Comparison of ENCODE assay signal across 8 mouse cellular contexts in genomic region chr11:116532810-116533338, GRCm38 (mm10). TPM values are rescaled to one million over a fixed set of nuclear protein-coding genes. Genes with fewer than 3 reads are reported as not detected.
DNase-seq lines count a peak whose midpoint lies in the region; ATAC-seq and TF ChIP-seq lines count a peak whose summit lies in the region.

No protein-coding gene starts in this region.

- no peak for TF ChIP-seq CTCF in ES-Bruce4 (IDR thresholded peaks at IDR 0.05; ENCODE audit: low read depth, low read length)

- peak; percentile 56 for ATAC-seq in erythroid progenitor cell, adult 5-6 weeks (replicated peaks; ENCODE audit: low FRiP score, poor library complexity, severe bottlenecking)
- ATAC-seq in heart, embryonic 16.5 days (replicated peaks; ENCODE audit: extremely low read depth, insufficient read depth, low FRiP score), result peak; percentile 50

- H3K9ac ChIP-seq in ES-Bruce4 (ENCODE audit: low read depth, poor library complexity, severe bottlenecking), result peak overlapping the region; percentile 51
- peak overlapping the region; percentile 54 for H3K9ac ChIP-seq in heart, embryonic 16.5 days (ENCODE audit: low read length)

- TF ChIP-seq EP300 in ES-Bruce4 (IDR thresholded peaks at IDR 0.05; ENCODE audit: insufficient read depth, low read depth, low read length), result no peak

- DNase-seq in adrenal gland, postnatal 10 days, result peak; percentile 74
- peak; percentile 89 for DNase-seq in kidney, postnatal 10 days
- DNase-seq in lung, postnatal 4 days, result peak; percentile 83 to 89
- DNase-seq in spleen, postnatal 10 days (ENCODE audit: low spot score in 2 of 2), result peak; percentile 84 to 91
- DNase-seq in right cerebral cortex, postnatal 14 days, result no peak

- TF ChIP-seq POLR2A in ES-Bruce4 (IDR thresholded peaks at IDR 0.05; ENCODE audit: insufficient read depth, low read length), result no peak

- under 1% methylated on average over 50 of the region's 50 CpGs for WGBS in heart, embryonic 16.5 days

- no peaks in the 10 kb centered on the region for H3K36me3 ChIP-seq in ES-Bruce4 (ENCODE audit: control insufficient read depth, insufficient read depth, low read length, poor library complexity, severe bottlenecking)
- H3K36me3 ChIP-seq in heart, embryonic 16.5 days (ENCODE audit: control insufficient read depth, insufficient read depth), result no peaks in the 10 kb centered on the region

- peaks cover 15% of the 10 kb centered on the region for H3K27me3 ChIP-seq in ES-Bruce4 (ENCODE audit: control insufficient read depth, insufficient read depth, low read length, poor library complexity, severe bottlenecking)
- H3K27me3 ChIP-seq in heart, embryonic 16.5 days (ENCODE audit: control insufficient read depth, insufficient read depth, low read length), result peaks cover 31% of the 10 kb centered on the region

- no peak overlapping the region for H3K27ac ChIP-seq in ES-Bruce4 (ENCODE audit: insufficient read depth, low read length)
- no peak overlapping the region for H3K27ac ChIP-seq in heart, embryonic 16.5 days (ENCODE audit: low read length)

- peak overlapping the region; percentile 79 for H3K4me3 ChIP-seq in ES-Bruce4 (ENCODE audit: low read depth, low read length)
- H3K4me3 ChIP-seq in heart, embryonic 16.5 days (ENCODE audit: low read length), result peak overlapping the region; percentile 59

- H3K9me3 ChIP-seq in ES-Bruce4 (replicated peaks; ENCODE audit: control insufficient read depth, insufficient read depth, low read length, poor library complexity, severe bottlenecking), result no peaks in the 10 kb centered on the region
- no peaks in the 10 kb centered on the region for H3K9me3 ChIP-seq in heart, embryonic 16.5 days (replicated peaks; ENCODE audit: control insufficient read depth, low read length)

- H3K4me2 ChIP-seq in heart, embryonic 16.5 days (ENCODE audit: low read depth, low read length), result peak overlapping the region; percentile 98

- H3K4me1 ChIP-seq in ES-Bruce4 (ENCODE audit: control insufficient read depth, insufficient read depth, low read length), result no peaks in the 10 kb centered on the region
- H3K4me1 ChIP-seq in heart, embryonic 16.5 days (ENCODE audit: control insufficient read depth, insufficient read depth, low read length), result peaks cover 19% of the 10 kb centered on the region

RNA-seq across cellular contexts. Expression of gene Sphk1, which starts 2.1 kb away (rescaled TPM):
- 0.64 and 0.88 TPM in 2 replicates for polyA plus RNA-seq in ES-Bruce4 (2011; ENCODE audit: insufficient read depth, insufficient read length, low read depth, missing spikeins)
- total RNA-seq in adrenal gland, postnatal 10 days (2021), result 1 to 10 TPM; 3.0 to 5.1 TPM
- total RNA-seq in erythroid progenitor cell, adult 5-6 weeks (2015; ENCODE audit: low replicate concordance), result 34.0 and 39.3 TPM in 2 replicates
- total RNA-seq in erythroid progenitor cell, adult 5-6 weeks (2017; ENCODE audit: low replicate concordance), result 65.2 and 96.7 TPM in 2 replicates
- 3.6 and 4.5 TPM in 2 replicates for polyA plus RNA-seq in heart, embryonic 16.5 days (2015; fragmentation: Nextera tagmentation; extraction: Ambion mirVana)

RNA-seq across cellular contexts. Expression of gene Prpsap1, which starts 38.9 kb away (rescaled TPM):
- polyA plus RNA-seq in ES-Bruce4 (2011; ENCODE audit: insufficient read depth, insufficient read length, low read depth, missing spikeins), result 116 and 120 TPM in 2 replicates
- 10 to 100 TPM; 68.0 to 80.1 TPM for total RNA-seq in adrenal gland, postnatal 10 days (2021)
- total RNA-seq in erythroid progenitor cell, adult 5-6 weeks (2015; ENCODE audit: low replicate concordance), result 10.8 and 15.9 TPM in 2 replicates
- 9.5 and 12.0 TPM in 2 replicates for total RNA-seq in erythroid progenitor cell, adult 5-6 weeks (2017; ENCODE audit: low replicate concordance)
- polyA plus RNA-seq in heart, embryonic 16.5 days (2015; fragmentation: Nextera tagmentation; extraction: Ambion mirVana), result 98.6 and 99.1 TPM in 2 replicates

RNA-seq across cellular contexts. Expression of gene Ube2o, which starts 48.4 kb away (rescaled TPM):
- polyA plus RNA-seq in ES-Bruce4 (2011; ENCODE audit: insufficient read depth, insufficient read length, low read depth, missing spikeins), result 36.1 and 43.6 TPM in 2 replicates
- total RNA-seq in adrenal gland, postnatal 10 days (2021), result 10 to 100 TPM; 20.8 to 29.8 TPM
- total RNA-seq in erythroid progenitor cell, adult 5-6 weeks (2015; ENCODE audit: low replicate concordance), result 95.5 and 136 TPM in 2 replicates
- total RNA-seq in erythroid progenitor cell, adult 5-6 weeks (2017; ENCODE audit: low replicate concordance), result 126 and 150 TPM in 2 replicates
- 5.5 and 6.9 TPM in 2 replicates for polyA plus RNA-seq in heart, embryonic 16.5 days (2015; fragmentation: Nextera tagmentation; extraction: Ambion mirVana)

RNA-seq across cellular contexts. Expression of gene Aanat, which starts 53.4 kb away (rescaled TPM):
- not detected in 2 replicates for polyA plus RNA-seq in ES-Bruce4 (2011; ENCODE audit: insufficient read depth, insufficient read length, low read depth, missing spikeins)
- total RNA-seq in adrenal gland, postnatal 10 days (2021), result not detected
- total RNA-seq in erythroid progenitor cell, adult 5-6 weeks (2015; ENCODE audit: low replicate concordance), result not detected in 2 replicates
- not detected in 2 replicates for total RNA-seq in erythroid progenitor cell, adult 5-6 weeks (2017; ENCODE audit: low replicate concordance)
- polyA plus RNA-seq in heart, embryonic 16.5 days (2015; fragmentation: Nextera tagmentation; extraction: Ambion mirVana), result not detected in 2 replicates

Comparison
In these comparisons a context has a peak if more than half of its experiments do, and no peak if none do; other contexts are left out.
1. RNA of gene Sphk1, which starts 2.1 kb away (total RNA-seq): 34.0 to 96.7 TPM in erythroid progenitor cell, adult 5-6 weeks; 3.0 to 5.1 TPM in adrenal gland, postnatal 10 days; every median in the first group is over 4 times any median in the second.
2. RNA of gene Prpsap1, which starts 38.9 kb away (total RNA-seq): 68.0 to 80.1 TPM in adrenal gland, postnatal 10 days; 9.5 to 15.9 TPM in erythroid progenitor cell, adult 5-6 weeks; every median in the first group is over 4 times any median in the second.